Mouse (Mus musculus): ENCODE measurements around the gene Stoml3. TPM values are rescaled to one million over a fixed set of nuclear protein-coding genes. Genes with fewer than 3 reads are reported as not detected.
A peak's percentile ranks its signal among the peaks of the same experiment; 100 is the strongest.

Gene Stoml3
- total RNA-seq, 2 experiments from 2014 or later, result not detected

GRCm38 (mm10) chr3:53475889-53476288 lies 12.6 kb upstream of the Stoml3 start:
- peak; percentile 42 to 55 for DNase-seq
- intact Hi-C loops (cut with DNase I), result loop anchor here (2.0 kb wide), 1 partner anchor 15 kb away; no protein-coding TSS in a partner anchor

- intact Hi-C loops (cut with DNase I), result loop anchor here (2.0 kb wide), 1 partner anchor 13 kb away; no protein-coding TSS in a partner anchor
- DNase-seq, result no peak
Measured at GRCm38 (mm10) chr3:53477468-53477867, 11.0 kb upstream of the Stoml3 start.

GRCm38 (mm10) chr3:53478419-53479046 lies 9.9 kb upstream of the Stoml3 start:
- no peak for DNase-seq
- intact Hi-C loops (cut with DNase I), result no loop called here

- intact Hi-C loops (cut with DNase I), result no loop called here
- DNase-seq, result no peak
Measured at GRCm38 (mm10) chr3:53483414-53484059, 4.9 kb upstream of the Stoml3 start.

- no peak for DNase-seq
- intact Hi-C loops (cut with DNase I), result no loop called here
Measured at GRCm38 (mm10) chr3:53486561-53486960, 1.9 kb upstream of the Stoml3 start.

- intact Hi-C loops (cut with DNase I), result no loop called here
- DNase-seq, result no peak
Measured at GRCm38 (mm10) chr3:53486996-53487576, 1.4 kb upstream of the Stoml3 start.

GRCm38 (mm10) chr3:53498351-53498905 lies 10.0 kb downstream of the Stoml3 start:
- DNase-seq, result peak; percentile 11 to 29
- intact Hi-C loops (cut with DNase I), result loop anchor here (10.0 kb wide), 1 partner anchor 1244 kb away; no protein-coding TSS in a partner anchor

- DNase-seq, result no peak
- intact Hi-C loops (cut with DNase I), result no loop called here
Measured at GRCm38 (mm10) chr3:53502428-53502827, 14.0 kb downstream of the Stoml3 start.

GRCm38 (mm10) chr3:53513096-53513495 lies 24.6 kb downstream of the Stoml3 start:
- intact Hi-C loops (cut with DNase I), result no loop called here

GRCm38 (mm10) chr3:53514221-53515065 lies 26.0 kb downstream of the Stoml3 start:
- intact Hi-C loops (cut with DNase I), result no loop called here
- no peak for DNase-seq

More at GRCm38 (mm10) chr3:53513096-53513495, 24.6 kb downstream of the Stoml3 start:
- DNase-seq, result no peak

GRCm38 (mm10) chr3:53522794-53523193 lies 34.3 kb downstream of the Stoml3 start:
- intact Hi-C loops (cut with DNase I), result loop anchor here (10.0 kb wide), 1 partner anchor 792 kb away; no protein-coding TSS in a partner anchor

GRCm38 (mm10) chr3:53525737-53526136 lies 37.3 kb downstream of the Stoml3 start:
- DNase-seq, result peak; percentile 64 to 82
- intact Hi-C loops (cut with DNase I), result loop anchor here (5.0 to 10.0 kb wide), 4 partner anchors 67 to 789 kb away; partner anchors contain the start of gene Frem2

More at GRCm38 (mm10) chr3:53522794-53523193, 34.3 kb downstream of the Stoml3 start:
- no peak for DNase-seq

- no peak for DNase-seq
- intact Hi-C loops (cut with DNase I), result no loop called here
Measured at GRCm38 (mm10) chr3:53530305-53530704, 41.9 kb downstream of the Stoml3 start.

- no peak for DNase-seq
- intact Hi-C loops (cut with DNase I), result no loop called here
Measured at GRCm38 (mm10) chr3:53532091-53532490, 43.6 kb downstream of the Stoml3 start.

- no peak for DNase-seq
- intact Hi-C loops (cut with DNase I), result no loop called here
Measured at GRCm38 (mm10) chr3:53552691-53553090, 64.2 kb downstream of the Stoml3 start.

GRCm38 (mm10) chr3:53555031-53555952 lies 66.8 kb downstream of the Stoml3 start:
- intact Hi-C loops (cut with DNase I), result no loop called here
- no peak for DNase-seq

GRCm38 (mm10) chr3:53557388-53558214 lies 69.1 kb downstream of the Stoml3 start:
- intact Hi-C loops (cut with DNase I), result no loop called here
- DNase-seq, result no peak
